ENCODE assay signal across 8 mouse cellular contexts in genomic region chr4:88209351-88209814, GRCm38 (mm10).
DNase-seq lines count a peak whose midpoint lies in the region; ATAC-seq and TF ChIP-seq lines count a peak whose summit lies in the region.

No protein-coding gene starts in this region.

- H3K9ac ChIP-seq in midbrain, embryonic 15.5 days: no peak overlapping the region
- no peak overlapping the region for H3K9ac ChIP-seq in intestine, postnatal 0 days (ENCODE audit: low read depth, low read length)

- H3K9me3 ChIP-seq in midbrain, embryonic 15.5 days: no peaks in the 10 kb centered on the region
- no peaks in the 10 kb centered on the region for H3K9me3 ChIP-seq in intestine, postnatal 0 days (ENCODE audit: control insufficient read depth)

- no peak for ATAC-seq in midbrain, embryonic 15.5 days (replicated peaks)
- no peak for ATAC-seq in intestine, postnatal 0 days

- no peaks in the 10 kb centered on the region for H3K36me3 ChIP-seq in midbrain, embryonic 15.5 days (replicated peaks)
- no peaks in the 10 kb centered on the region for H3K36me3 ChIP-seq in intestine, postnatal 0 days (ENCODE audit: control insufficient read depth, insufficient read depth)

- H3K4me3 ChIP-seq in midbrain, embryonic 15.5 days: no peak overlapping the region
- no peak overlapping the region for H3K4me3 ChIP-seq in intestine, postnatal 0 days (ENCODE audit: low read depth, low read length)

- WGBS in midbrain, embryonic 15.5 days: 56% methylated on average over 3 of the region's 3 CpGs
- 59% methylated on average over 3 of the region's 3 CpGs for WGBS in intestine, postnatal 0 days

- no peaks in the 10 kb centered on the region for H3K27me3 ChIP-seq in midbrain, embryonic 15.5 days (replicated peaks)
- no peaks in the 10 kb centered on the region for H3K27me3 ChIP-seq in intestine, postnatal 0 days (replicated peaks; ENCODE audit: control insufficient read depth, insufficient read depth, low read length)

- peak; percentile 14 for DNase-seq in adrenal gland, postnatal 10 days
- no peak for DNase-seq in adrenal gland, postnatal 4 days (ENCODE audit: low spot score in 2 of 2)
- DNase-seq in ovary, postnatal 14 days (ENCODE audit: low spot score): peak; percentile 13
- DNase-seq in ovary, adult 18-20 months (ENCODE audit: low spot score): no peak
- peak; percentile 41 to 59 for DNase-seq in layer of hippocampus, postnatal 14 days (ENCODE audit: low spot score in 2 of 2)
- DNase-seq in liver: no peak

- H3K27ac ChIP-seq in midbrain, embryonic 15.5 days: peak overlapping the region; percentile 78
- H3K27ac ChIP-seq in intestine, postnatal 0 days (ENCODE audit: low read depth, low read length): no peak overlapping the region

- no peak overlapping the region for H3K4me2 ChIP-seq in midbrain, embryonic 15.5 days
- H3K4me2 ChIP-seq in intestine, postnatal 0 days (replicated peaks; ENCODE audit: low read depth): no peak overlapping the region

- no peak for TF ChIP-seq CTCF in intestine, postnatal 0 days (IDR thresholded peaks at IDR 0.05; ENCODE audit: low read depth)

- H3K4me1 ChIP-seq in midbrain, embryonic 15.5 days: peaks cover 20% of the 10 kb centered on the region
- 0 out of 2 replicates have a peak, but pooled peaks cover 5% of the 10 kb centered on the region for H3K4me1 ChIP-seq in intestine, postnatal 0 days (replicated peaks; ENCODE audit: control insufficient read depth, insufficient read depth, low read length)

Comparison
In these comparisons a context has a peak if more than half of its experiments do, and no peak if none do; other contexts are left out.
1. DNase-seq: peak in adrenal gland, postnatal 10 days (single experiment), ovary, postnatal 14 days (single experiment) and layer of hippocampus, postnatal 14 days (2 of 2); none in adrenal gland, postnatal 4 days (0 of 2), ovary, adult 18-20 months (single experiment) and liver (single experiment).